Mouse (Mus musculus) adrenal gland, postnatal 36 days (tissue): Measurements from ENCODE around the gene Il17rd. TPM values are rescaled to one million over a fixed set of nuclear protein-coding genes. Genes with fewer than 3 reads are reported as not detected.
A peak's percentile ranks its signal among the peaks of the same experiment; 100 is the strongest.

ENCODE experiments used
- DNase-seq, 2 experiments: peaks; one replicate each; pipeline ENCODE4 v3.0.0; 2021; ENCODE audit warnings: mixed read lengths in 1 of 2
- total RNA-seq, 2 experiments: library from RNA; stranded (reverse); gene quantifications; 2 replicates each; pipeline ENCODE4 v1.2.3; 2021

Gene Il17rd
- total RNA-seq, 2 experiments from 2014 or later = 2.9 to 3.4 TPM

GRCm38 (mm10) chr14:27044967-27045361, 6.2 kb downstream of the Il17rd start:
- DNase-seq = peak in 1 of 2 experiments; percentile 33

- DNase-seq = no peak
These were observed 9.7 kb downstream of the Il17rd start for GRCm38 (mm10) chr14:27048231-27048956.

GRCm38 (mm10) chr14:27050043-27050442, 11.3 kb downstream of the Il17rd start:
- no peak for DNase-seq

GRCm38 (mm10) chr14:27050560-27051510, 12.1 kb downstream of the Il17rd start:
- no peak for DNase-seq

GRCm38 (mm10) chr14:27051511-27051895, 12.8 kb downstream of the Il17rd start:
- no peak for DNase-seq

- DNase-seq = no peak
These were observed 19.9 kb downstream of the Il17rd start for GRCm38 (mm10) chr14:27058535-27059223.

- no peak for DNase-seq
These were observed 20.4 kb downstream of the Il17rd start for GRCm38 (mm10) chr14:27059224-27059558.

- DNase-seq = no peak
These were observed 24.6 kb downstream of the Il17rd start for GRCm38 (mm10) chr14:27063338-27063737.

- DNase-seq = no peak
These were observed 27.6 kb downstream of the Il17rd start for GRCm38 (mm10) chr14:27066171-27066929.

GRCm38 (mm10) chr14:27067866-27068271, 29.1 kb downstream of the Il17rd start:
- no peak for DNase-seq

GRCm38 (mm10) chr14:27069434-27070097, 30.8 kb downstream of the Il17rd start:
- DNase-seq = no peak

GRCm38 (mm10) chr14:27070128-27070527, 31.4 kb downstream of the Il17rd start:
- peak in 1 of 2 experiments; percentile 9 for DNase-seq

GRCm38 (mm10) chr14:27070758-27071157, 32.0 kb downstream of the Il17rd start:
- DNase-seq = no peak

- DNase-seq = peak; percentile 7 to 28
These were observed 33.2 kb downstream of the Il17rd start for GRCm38 (mm10) chr14:27071985-27072384.

- DNase-seq = no peak
These were observed 36.3 kb downstream of the Il17rd start for GRCm38 (mm10) chr14:27075084-27075483.

- DNase-seq = no peak
These were observed 37.3 kb downstream of the Il17rd start for GRCm38 (mm10) chr14:27075909-27076521.

GRCm38 (mm10) chr14:27076522-27076920, 37.8 kb downstream of the Il17rd start:
- no peak for DNase-seq

GRCm38 (mm10) chr14:27081536-27082275, 43.0 kb downstream of the Il17rd start:
- DNase-seq = no peak

- no peak for DNase-seq
These were observed 46.7 kb downstream of the Il17rd start for GRCm38 (mm10) chr14:27085471-27085870.

GRCm38 (mm10) chr14:27085999-27086398, 47.3 kb downstream of the Il17rd start:
- no peak for DNase-seq
